Mouse (Mus musculus): ENCODE data around the gene Enox1. TPM values are rescaled to one million over a fixed set of nuclear protein-coding genes. Genes with fewer than 3 reads are reported as not detected.

The Enox1 gene
- polyA plus RNA-seq, 1 experiment, result 1.1 TPM

- TF ChIP-seq CTCF (conservative IDR thresholded peaks at IDR 0.05; ENCODE audit: insufficient read depth, insufficient read length, low read depth, low read length) (no peak), POLR2A (IDR thresholded peaks at IDR 0.05; ENCODE audit: low read depth, low read length) (no peak)
- WGBS, result 54% methylated on average over 3 of the region's 3 CpGs
- DNase-seq, result no peak
Observed at GRCm38 (mm10) chr14:77574436-77574835, 417.9 kb downstream of the Enox1 start.

DNA sequence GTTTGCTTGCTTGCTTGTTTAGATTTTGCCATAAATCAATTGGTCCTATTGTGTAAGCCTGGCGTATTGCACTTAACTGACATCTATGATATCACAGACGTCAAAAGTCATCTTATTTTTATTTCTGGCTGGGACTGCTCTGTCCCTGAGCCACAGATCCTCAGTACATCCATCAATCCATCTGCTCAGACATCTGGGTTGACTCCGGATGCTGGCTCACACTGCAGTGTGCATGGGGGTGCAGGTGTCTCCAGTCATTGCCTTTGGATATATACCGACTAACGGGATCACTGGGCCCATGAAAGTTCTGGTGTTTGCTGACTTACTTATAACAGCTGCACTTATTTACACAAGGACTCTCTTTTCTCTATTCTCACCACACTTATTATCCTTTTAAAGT lies 419.8 kb downstream of the Enox1 start:
- WGBS, result 89% methylated on average over 5 of the region's 5 CpGs
- Histone ChIP-seq H3K4me1 (ENCODE audit: control insufficient read depth, insufficient read depth, low read length) (no peaks in the 10 kb centered on the region), H3K27me3 (replicated peaks; ENCODE audit: control insufficient read depth, insufficient read depth, low read length) (no peaks in the 10 kb centered on the region), H3K36me3 (ENCODE audit: control insufficient read depth, insufficient read depth, low read length) (no peaks in the 10 kb centered on the region), H3K27ac (ENCODE audit: insufficient read depth, low read depth, low read length) (no peak overlapping the region), H3K4me3 (ENCODE audit: insufficient read depth, low read depth, low read length) (no peak overlapping the region)
- TF ChIP-seq CTCF (conservative IDR thresholded peaks at IDR 0.05; ENCODE audit: insufficient read depth, insufficient read length, low read depth, low read length), result no peak
- no peak for TF ChIP-seq POLR2A (IDR thresholded peaks at IDR 0.05; ENCODE audit: low read depth, low read length)
- no peak for DNase-seq

More at GRCm38 (mm10) chr14:77574436-77574835, 417.9 kb downstream of the Enox1 start:
- Histone ChIP-seq H3K27ac (ENCODE audit: insufficient read depth, low read depth, low read length) (no peak overlapping the region), H3K4me1 (ENCODE audit: control insufficient read depth, insufficient read depth, low read length) (no peaks in the 10 kb centered on the region), H3K27me3 (replicated peaks; ENCODE audit: control insufficient read depth, insufficient read depth, low read length) (no peaks in the 10 kb centered on the region), H3K36me3 (ENCODE audit: control insufficient read depth, insufficient read depth, low read length) (no peaks in the 10 kb centered on the region), H3K4me3 (ENCODE audit: insufficient read depth, low read depth, low read length) (no peak overlapping the region)

- Histone ChIP-seq H3K27ac (ENCODE audit: insufficient read depth, low read depth, low read length) (no peak overlapping the region), H3K4me1 (ENCODE audit: control insufficient read depth, insufficient read depth, low read length) (no peaks in the 10 kb centered on the region), H3K27me3 (replicated peaks; ENCODE audit: control insufficient read depth, insufficient read depth, low read length) (no peaks in the 10 kb centered on the region), H3K36me3 (ENCODE audit: control insufficient read depth, insufficient read depth, low read length) (no peaks in the 10 kb centered on the region), H3K4me3 (ENCODE audit: insufficient read depth, low read depth, low read length) (no peak overlapping the region)
- 79% methylated on average over 18 of the region's 18 CpGs for WGBS
- TF ChIP-seq POLR2A (IDR thresholded peaks at IDR 0.05; ENCODE audit: low read depth, low read length) (no peak), CTCF (conservative IDR thresholded peaks at IDR 0.05; ENCODE audit: insufficient read depth, insufficient read length, low read depth, low read length) (no peak)
- no peak for DNase-seq
Observed at GRCm38 (mm10) chr14:77577481-77578251, 421.1 kb downstream of the Enox1 start.

GRCm38 (mm10) chr14:77578355-77578754 lies 421.8 kb downstream of the Enox1 start:
- no peak overlapping the region for H3K4me3 ChIP-seq (ENCODE audit: insufficient read depth, low read depth, low read length)
- H3K27ac ChIP-seq (ENCODE audit: insufficient read depth, low read depth, low read length), result no peak overlapping the region
- no peak for DNase-seq
- H3K36me3 ChIP-seq (ENCODE audit: control insufficient read depth, insufficient read depth, low read length), result no peaks in the 10 kb centered on the region
- no peak for TF ChIP-seq POLR2A (IDR thresholded peaks at IDR 0.05; ENCODE audit: low read depth, low read length)
- TF ChIP-seq CTCF (conservative IDR thresholded peaks at IDR 0.05; ENCODE audit: insufficient read depth, insufficient read length, low read depth, low read length), result no peak
- H3K27me3 ChIP-seq (replicated peaks; ENCODE audit: control insufficient read depth, insufficient read depth, low read length), result no peaks in the 10 kb centered on the region
- no peaks in the 10 kb centered on the region for H3K4me1 ChIP-seq (ENCODE audit: control insufficient read depth, insufficient read depth, low read length)
- 80% methylated on average over 7 of the region's 7 CpGs for WGBS

DNA sequence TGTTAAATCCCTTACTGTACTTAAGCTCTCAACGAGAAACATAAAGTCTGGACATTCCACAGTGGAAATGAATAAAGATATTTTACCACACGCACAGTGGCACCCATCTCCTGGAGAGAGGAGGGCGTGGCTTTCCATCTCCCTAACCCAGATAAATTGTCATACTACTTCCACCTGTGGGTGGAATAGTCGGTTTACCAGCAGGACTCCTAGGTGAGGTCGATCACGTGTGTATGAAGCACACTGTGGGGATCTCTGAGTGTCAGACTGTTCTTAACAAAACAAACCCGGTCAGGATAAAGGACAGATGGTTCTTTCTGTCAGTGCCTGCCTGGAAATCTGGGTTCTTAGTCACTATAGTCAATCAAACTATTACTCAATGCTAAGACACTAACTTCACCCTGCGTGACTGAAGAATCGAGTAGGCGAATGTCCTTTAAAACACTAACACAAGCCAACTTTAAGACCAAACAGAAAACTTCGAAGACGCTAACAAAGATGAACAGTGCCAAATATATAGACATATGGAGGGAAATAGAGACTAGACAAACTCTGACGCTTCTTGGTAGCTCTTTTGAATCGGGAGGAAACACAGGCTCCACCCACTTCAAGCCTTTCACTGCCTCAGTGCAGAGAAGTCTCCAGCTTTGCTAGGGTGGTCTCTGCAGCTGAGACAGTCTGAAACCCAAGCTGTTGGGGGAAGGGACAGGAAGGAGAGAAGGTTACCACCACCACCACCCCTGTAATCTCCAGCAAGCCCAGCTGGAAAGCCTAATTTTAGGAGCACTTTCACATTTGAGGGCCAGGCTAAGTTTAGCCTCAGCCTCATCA lies 423.8 kb downstream of the Enox1 start:
- TF ChIP-seq POLR2A (IDR thresholded peaks at IDR 0.05; ENCODE audit: low read depth, low read length), result no peak
- no peak for TF ChIP-seq CTCF (conservative IDR thresholded peaks at IDR 0.05; ENCODE audit: insufficient read depth, insufficient read length, low read depth, low read length)
- H3K27ac ChIP-seq (ENCODE audit: insufficient read depth, low read depth, low read length), result no peak overlapping the region

DNA sequence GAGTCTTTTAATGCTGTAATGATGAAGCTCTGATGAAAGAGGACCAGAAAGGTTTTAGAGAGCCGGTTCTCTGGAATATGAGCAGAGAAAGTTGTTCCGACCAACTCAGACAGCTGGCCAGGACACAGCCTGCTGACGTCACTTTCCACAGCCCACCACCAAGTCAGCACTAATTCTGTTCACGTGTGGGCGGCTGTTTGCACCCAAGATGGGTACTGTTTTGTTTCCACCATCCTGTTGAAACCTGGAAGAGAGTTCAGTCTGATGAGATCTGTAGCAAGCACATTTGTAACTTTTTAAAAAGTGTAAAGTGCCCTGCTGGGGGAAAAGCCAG lies 424.3 kb downstream of the Enox1 start:
- H3K4me1 ChIP-seq (ENCODE audit: control insufficient read depth, insufficient read depth, low read length), result no peaks in the 10 kb centered on the region; the same call in 1 of the 2 replicates
- H3K36me3 ChIP-seq (ENCODE audit: control insufficient read depth, insufficient read depth, low read length), result no peaks in the 10 kb centered on the region
- H3K4me3 ChIP-seq (ENCODE audit: insufficient read depth, low read depth, low read length), result no peak overlapping the region
- H3K27me3 ChIP-seq (replicated peaks; ENCODE audit: control insufficient read depth, insufficient read depth, low read length), result no peaks in the 10 kb centered on the region
- no peak for DNase-seq
- 64% methylated on average over 5 of the region's 5 CpGs for WGBS
- no peak for TF ChIP-seq POLR2A (IDR thresholded peaks at IDR 0.05; ENCODE audit: low read depth, low read length)
- TF ChIP-seq CTCF (conservative IDR thresholded peaks at IDR 0.05; ENCODE audit: insufficient read depth, insufficient read length, low read depth, low read length), result no peak
- no peak overlapping the region for H3K27ac ChIP-seq (ENCODE audit: insufficient read depth, low read depth, low read length)

More for the DNA sequence above, 423.8 kb downstream of the Enox1 start:
- 70% methylated on average over 14 of the region's 14 CpGs for WGBS
- no peaks in the 10 kb centered on the region for H3K27me3 ChIP-seq (replicated peaks; ENCODE audit: control insufficient read depth, insufficient read depth, low read length)
- no peak overlapping the region for H3K4me3 ChIP-seq (ENCODE audit: insufficient read depth, low read depth, low read length)
- H3K36me3 ChIP-seq (ENCODE audit: control insufficient read depth, insufficient read depth, low read length), result no peaks in the 10 kb centered on the region
- no peak for DNase-seq
- H3K4me1 ChIP-seq (ENCODE audit: control insufficient read depth, insufficient read depth, low read length), result no peaks in the 10 kb centered on the region

- Histone ChIP-seq H3K4me3 (ENCODE audit: insufficient read depth, low read depth, low read length) (no peak overlapping the region), H3K27ac (ENCODE audit: insufficient read depth, low read depth, low read length) (no peak overlapping the region), H3K27me3 (replicated peaks; ENCODE audit: control insufficient read depth, insufficient read depth, low read length) (no peaks in the 10 kb centered on the region), H3K36me3 (ENCODE audit: control insufficient read depth, insufficient read depth, low read length) (no peaks in the 10 kb centered on the region), H3K4me1 (ENCODE audit: control insufficient read depth, insufficient read depth, low read length) (no peaks in the 10 kb centered on the region; the same call in 1 of the 2 replicates)
- WGBS, result 92% methylated on average over 6 of the region's 6 CpGs
- DNase-seq, result no peak
- no peak for TF ChIP-seq CTCF (conservative IDR thresholded peaks at IDR 0.05; ENCODE audit: insufficient read depth, insufficient read length, low read depth, low read length)
- no peak for TF ChIP-seq POLR2A (IDR thresholded peaks at IDR 0.05; ENCODE audit: low read depth, low read length)
Observed at GRCm38 (mm10) chr14:77581616-77582015, 425.1 kb downstream of the Enox1 start.

Measured in kidney, adult 2 months (tissue).